Mouse (Mus musculus): ENCODE results near the gene Sec24a. TPM values are rescaled to one million over a fixed set of nuclear protein-coding genes. Genes with fewer than 3 reads are reported as not detected.

The Sec24a gene
- polyA plus RNA-seq, 1 experiment from 2014 or later, result 18.1 TPM

GRCm38 (mm10) chr11:51643202-51643601 is 120.2 kb downstream of the Sec24a start:
- Histone ChIP-seq H3K4me1 (peaks cover 21% of the 10 kb centered on the region), H3K4me2 (replicated peaks) (peak overlapping the region; percentile 23; the same call in 1 of the 2 replicates), H3K9ac (no peak overlapping the region), H3K4me3 (no peak overlapping the region), H3K27me3 (no peaks in the 10 kb centered on the region), H3K27ac (peak overlapping the region; percentile 33; the same call in 1 of the 2 replicates), H3K9me3 (no peaks in the 10 kb centered on the region), H3K36me3 (peaks cover 40% of the 10 kb centered on the region)
- no peak for ATAC-seq (ENCODE audit: low FRiP score, low read depth)
- 74% methylated on average over 9 of the region's 9 CpGs for WGBS

Other genes starting within 250 kb of the Sec24a start
- gene Phykpl, start 178.9 kb downstream of the Sec24a start, polyA plus RNA-seq (2015; fragmentation: Nextera tagmentation; extraction: Ambion mirVana), result 16.7 and 17.1 TPM in 2 replicates
- 415 TPM in 2 replicates for gene Hnrnpab, start 156.8 kb downstream of the Sec24a start, polyA plus RNA-seq (2015; fragmentation: Nextera tagmentation; extraction: Ambion mirVana)
- gene Nhp2, start 143.9 kb downstream of the Sec24a start, polyA plus RNA-seq (2015; fragmentation: Nextera tagmentation; extraction: Ambion mirVana), result 129 and 141 TPM in 2 replicates
- gene Rmnd5b, start 127.7 kb downstream of the Sec24a start, polyA plus RNA-seq (2015; fragmentation: Nextera tagmentation; extraction: Ambion mirVana), result 51.8 and 56.1 TPM in 2 replicates
- gene N4bp3, start 112.8 kb downstream of the Sec24a start, polyA plus RNA-seq (2015; fragmentation: Nextera tagmentation; extraction: Ambion mirVana), result 31.1 and 32.4 TPM in 2 replicates
- gene D930048N14Rik, start 112.7 kb downstream of the Sec24a start, polyA plus RNA-seq (2015; fragmentation: Nextera tagmentation; extraction: Ambion mirVana), result 3.1 and 3.5 TPM in 2 replicates
- gene 0610009B22Rik, start 74.8 kb downstream of the Sec24a start, polyA plus RNA-seq (2015; fragmentation: Nextera tagmentation; extraction: Ambion mirVana), result 89.7 and 93.3 TPM in 2 replicates
- 90.5 and 96.8 TPM in 2 replicates for gene Sar1b, start 53 bp upstream of the Sec24a start, polyA plus RNA-seq (2015; fragmentation: Nextera tagmentation; extraction: Ambion mirVana)
- 1.7 and 2.2 TPM in 2 replicates for gene Jade2, start 94.0 kb upstream of the Sec24a start, polyA plus RNA-seq (2015; fragmentation: Nextera tagmentation; extraction: Ambion mirVana)
- gene Cdkn2aipnl, start 204.0 kb upstream of the Sec24a start, polyA plus RNA-seq (2015; fragmentation: Nextera tagmentation; extraction: Ambion mirVana), result 101 and 109 TPM in 2 replicates
- gene Ube2b, start 237.1 kb upstream of the Sec24a start, polyA plus RNA-seq (2015; fragmentation: Nextera tagmentation; extraction: Ambion mirVana), result 252 and 263 TPM in 2 replicates
- gene Cdkl3, start 240.6 kb upstream of the Sec24a start, polyA plus RNA-seq (2015; fragmentation: Nextera tagmentation; extraction: Ambion mirVana), result 12.7 and 13.4 TPM in 2 replicates